Mouse (Mus musculus): Measurements from ENCODE around the gene Igfn1.

Gene Igfn1

DNA sequence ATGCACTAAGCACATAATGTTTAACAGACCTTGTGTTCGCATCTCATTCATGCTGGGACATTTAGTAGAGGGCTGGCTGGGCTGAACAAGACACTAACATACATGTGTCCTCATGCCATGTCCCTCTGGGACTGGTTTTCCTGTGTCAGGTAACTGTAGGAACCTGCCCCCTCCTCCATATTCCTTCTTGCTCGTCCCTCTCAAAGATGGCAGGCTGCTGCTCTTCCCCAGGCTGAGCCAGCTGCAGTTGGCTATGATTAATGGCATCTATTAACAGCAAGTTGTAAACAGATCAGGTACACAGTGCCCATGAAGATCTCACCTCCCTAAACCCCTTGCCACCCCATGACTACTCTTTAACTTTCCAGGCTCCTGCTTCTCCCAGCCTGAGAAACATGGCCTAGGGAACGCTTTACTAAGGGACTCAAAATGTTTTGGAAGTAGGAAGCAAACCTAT lies at the start of gene Igfn1:
Gene Igfn1, minus strand, starts transcription at position 51 of the 457 bp plus-strand sequence.
- no peak for DNase-seq (ENCODE audit: low read depth, low spot score)

DNA sequence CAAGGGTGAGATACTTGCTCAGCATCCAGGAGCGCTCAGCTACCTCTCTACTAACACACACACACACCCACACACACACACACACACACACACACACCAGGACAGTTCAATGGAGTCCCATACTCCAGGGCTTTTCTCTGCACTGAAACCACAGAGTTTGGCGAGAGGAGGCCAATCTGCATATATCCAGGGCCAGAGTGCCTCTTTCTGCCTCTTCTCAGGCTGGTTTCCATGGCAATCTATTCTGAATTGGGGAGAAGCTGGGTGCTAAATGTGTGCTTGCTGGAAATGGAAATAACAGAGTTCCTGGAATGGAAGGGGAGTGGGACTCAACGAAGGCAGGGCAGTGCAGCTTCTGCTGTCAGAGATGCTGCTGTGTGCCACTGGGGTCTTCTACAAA lies 49.6 kb upstream of the Igfn1 start:
- no peak for DNase-seq (ENCODE audit: low read depth, low spot score)

DNA sequence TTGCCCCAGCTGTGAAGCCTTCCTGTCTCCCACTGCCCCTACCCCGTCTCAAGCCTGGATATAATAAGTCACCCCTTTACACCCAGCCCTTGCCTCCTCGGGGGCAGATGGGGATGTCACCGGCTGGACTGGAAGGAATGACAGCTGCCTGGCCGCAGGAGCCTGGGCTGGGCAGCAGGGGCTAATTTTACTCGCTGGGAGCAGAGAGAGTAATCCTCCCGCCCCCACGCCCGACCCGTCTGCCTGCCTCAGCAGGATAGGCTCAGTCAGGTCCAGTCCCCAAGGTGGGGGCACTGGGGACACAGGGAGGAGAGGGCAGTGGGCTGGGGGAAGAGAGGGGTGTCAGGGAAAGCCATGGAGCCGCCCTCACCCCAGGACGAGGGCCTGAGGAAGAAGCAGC lies 46.4 kb upstream of the Igfn1 start, which contains the start of gene Cacna1s:
Gene Cacna1s, plus strand, starts transcription at position 204 of the 400 bp plus-strand sequence.
- no peak for DNase-seq (ENCODE audit: low read depth, low spot score)

DNA sequence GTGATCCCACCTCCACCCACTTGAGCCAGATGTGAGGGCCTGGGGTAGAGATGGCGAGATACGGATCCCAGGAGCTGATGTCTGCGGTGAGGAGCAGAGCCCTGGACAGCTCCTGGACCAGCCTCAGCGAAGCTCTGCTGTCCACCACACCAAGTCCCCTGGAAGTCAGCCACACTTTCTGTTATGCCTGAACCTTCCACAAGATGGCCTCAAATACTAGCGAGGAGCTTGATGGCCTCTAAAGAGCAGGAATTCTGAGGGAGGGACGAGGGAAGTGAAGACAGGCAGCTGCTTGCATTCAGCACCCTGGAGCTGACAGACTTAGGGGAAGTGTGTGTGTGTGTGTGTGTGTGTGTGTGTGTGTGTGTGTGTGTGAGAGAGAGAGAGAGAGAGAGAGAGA lies 45.3 kb upstream of the Igfn1 start:
- no peak for DNase-seq (ENCODE audit: low read depth, low spot score)

DNA sequence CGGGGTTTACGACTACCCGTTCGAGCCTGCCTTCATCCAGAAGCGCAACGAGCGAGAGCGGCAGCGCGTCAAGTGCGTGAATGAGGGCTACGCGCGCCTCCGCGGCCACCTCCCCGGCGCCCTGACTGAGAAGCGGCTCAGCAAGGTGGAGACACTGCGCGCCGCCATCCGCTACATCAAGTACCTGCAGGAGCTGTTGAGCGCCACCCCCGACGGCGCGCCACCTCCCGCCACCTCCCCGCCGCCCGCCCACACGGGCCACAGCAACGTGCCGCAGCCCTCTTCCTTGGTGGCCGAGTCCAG lies 44.8 kb upstream of the Igfn1 start:
- DNase-seq (ENCODE audit: low read depth, low spot score), result no peak

DNA sequence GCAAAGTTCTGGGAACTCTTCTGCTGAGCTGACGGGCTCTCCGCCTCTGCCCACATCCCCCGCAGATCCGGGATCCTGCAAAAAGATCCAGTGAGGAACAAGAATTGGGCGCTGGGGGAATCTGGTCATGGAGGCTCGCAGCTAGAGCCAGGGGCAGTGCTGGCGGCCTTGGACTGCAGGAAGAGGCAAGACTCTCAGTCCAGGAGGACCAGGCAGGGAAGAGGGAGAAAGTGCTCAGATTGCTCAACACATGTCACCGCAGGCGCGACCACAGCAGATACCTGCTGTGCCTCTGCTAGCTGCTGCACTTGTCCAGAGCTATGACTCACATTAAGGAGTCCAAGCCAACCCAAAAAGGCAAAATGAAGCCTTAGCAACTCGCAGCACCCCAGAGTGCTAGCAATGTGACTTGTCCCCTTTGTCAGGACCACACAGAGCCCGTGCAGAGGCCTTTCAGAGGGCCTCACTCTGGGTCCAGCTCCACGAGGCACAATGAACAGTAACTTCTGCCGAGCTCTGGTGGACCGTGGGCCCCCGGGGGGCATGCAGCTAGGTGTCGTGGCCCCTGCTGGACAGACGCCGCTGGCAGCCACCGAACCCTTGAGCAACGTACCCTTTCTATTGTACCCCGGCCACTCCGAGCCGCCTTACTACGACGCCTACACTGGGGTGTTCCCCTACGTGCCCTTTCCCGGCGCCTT lies 44.3 kb upstream of the Igfn1 start, which contains the start of gene Ascl5:
Gene Ascl5, plus strand, starts transcription at position 493 of the 701 bp plus-strand sequence.
- DNase-seq (ENCODE audit: low read depth, low spot score), result no peak

DNA sequence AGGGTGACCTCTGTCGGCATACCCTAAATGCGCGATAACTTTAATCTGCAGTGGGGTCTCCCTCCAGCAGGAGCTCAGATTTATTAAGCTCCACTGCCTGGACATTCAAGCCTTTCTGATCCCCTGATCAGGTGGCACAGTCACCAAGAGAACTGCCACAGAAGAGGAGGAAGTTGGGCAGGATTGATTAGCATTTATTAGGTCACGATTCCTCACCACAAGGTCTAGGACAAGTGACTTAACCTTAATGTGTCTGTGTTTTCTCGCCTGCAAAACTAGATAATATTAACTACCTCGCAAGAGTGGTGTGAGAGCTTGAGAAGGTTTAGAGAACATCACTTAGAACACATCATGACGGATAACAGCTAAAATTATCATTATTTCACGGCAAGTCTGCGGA lies 41.8 kb upstream of the Igfn1 start:
- no peak for DNase-seq (ENCODE audit: low read depth, low spot score)

DNA sequence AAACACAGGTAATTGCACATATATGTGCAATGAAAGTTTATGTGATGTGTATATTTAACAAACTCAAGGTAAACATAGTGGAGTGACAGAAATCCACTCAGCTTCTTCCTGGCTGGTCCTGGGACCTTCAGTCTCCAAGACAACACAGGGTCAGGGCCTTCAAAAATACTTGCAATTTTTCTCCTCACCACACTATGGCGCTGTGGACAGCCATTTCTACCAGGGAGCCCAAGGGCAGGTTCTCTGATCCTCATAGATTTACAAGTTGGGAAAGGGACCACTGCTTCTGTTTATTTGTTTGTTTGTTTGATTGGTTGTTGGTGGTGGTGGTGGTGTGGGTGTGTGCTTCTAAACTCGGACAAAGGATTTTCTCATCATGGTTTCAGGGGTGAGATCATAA lies 41.3 kb upstream of the Igfn1 start:
- no peak for DNase-seq (ENCODE audit: low read depth, low spot score)

DNA sequence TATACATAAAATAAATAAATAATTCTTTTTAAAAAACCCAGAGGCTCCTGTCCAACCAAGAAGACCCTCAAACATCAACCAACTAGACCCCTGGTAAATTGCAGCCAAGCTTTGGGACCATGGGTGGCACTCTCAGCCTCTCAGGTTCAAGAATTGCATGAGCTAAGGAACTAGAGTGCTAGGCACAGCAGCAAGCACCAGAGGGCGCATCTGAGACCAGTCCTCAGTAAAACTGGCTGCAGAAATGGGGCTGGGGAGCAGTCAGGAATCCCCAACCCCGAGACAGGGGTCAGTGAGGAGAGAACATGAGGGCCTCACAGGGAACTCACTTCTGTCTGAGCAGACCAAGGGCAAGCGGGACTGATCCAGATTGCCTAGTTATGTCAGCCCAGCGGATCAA lies 39.6 kb upstream of the Igfn1 start:
- DNase-seq (ENCODE audit: low read depth, low spot score), result peak; percentile 40

DNA sequence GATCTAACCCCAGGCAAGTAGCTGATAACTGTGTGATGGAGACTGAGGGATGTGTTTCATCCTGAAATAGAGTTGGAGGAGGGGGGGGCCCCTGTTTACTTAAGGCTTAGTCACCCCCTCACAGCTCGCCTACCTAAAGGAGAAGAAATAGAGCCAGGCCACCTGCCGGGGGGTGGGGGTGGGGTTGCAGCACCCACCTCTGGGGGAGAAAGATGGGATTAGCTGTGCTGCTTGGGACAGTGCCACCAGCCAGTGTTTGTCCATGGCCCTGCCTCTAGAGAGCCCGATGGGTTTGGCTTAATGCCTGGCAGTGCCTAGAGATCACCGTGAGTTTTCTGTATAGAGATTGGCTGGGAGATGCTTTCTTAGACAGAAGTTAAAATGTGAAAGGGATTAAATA lies 34.7 kb upstream of the Igfn1 start:
- DNase-seq (ENCODE audit: low read depth, low spot score), result no peak

DNA sequence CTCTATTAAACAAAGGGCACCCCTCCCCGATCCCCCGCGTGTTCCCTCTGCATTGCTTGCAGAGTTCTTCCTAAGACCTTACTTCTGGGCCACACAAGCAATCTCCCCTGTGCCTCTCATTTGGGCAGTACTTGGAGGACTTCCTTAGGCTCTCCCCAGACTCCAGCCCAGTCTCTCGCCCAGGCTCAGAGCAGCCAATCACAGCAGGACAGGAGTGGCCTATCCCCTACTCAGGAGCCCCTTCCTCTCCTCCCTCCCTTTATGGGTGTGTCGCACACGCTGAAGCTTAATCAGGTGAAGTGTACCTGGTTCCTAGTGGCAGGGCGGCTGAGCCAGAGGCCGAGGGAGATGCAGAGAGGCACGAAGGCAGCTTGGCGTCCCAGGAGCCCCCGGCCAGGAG lies 34.3 kb upstream of the Igfn1 start:
- DNase-seq (ENCODE audit: low read depth, low spot score), result no peak

DNA sequence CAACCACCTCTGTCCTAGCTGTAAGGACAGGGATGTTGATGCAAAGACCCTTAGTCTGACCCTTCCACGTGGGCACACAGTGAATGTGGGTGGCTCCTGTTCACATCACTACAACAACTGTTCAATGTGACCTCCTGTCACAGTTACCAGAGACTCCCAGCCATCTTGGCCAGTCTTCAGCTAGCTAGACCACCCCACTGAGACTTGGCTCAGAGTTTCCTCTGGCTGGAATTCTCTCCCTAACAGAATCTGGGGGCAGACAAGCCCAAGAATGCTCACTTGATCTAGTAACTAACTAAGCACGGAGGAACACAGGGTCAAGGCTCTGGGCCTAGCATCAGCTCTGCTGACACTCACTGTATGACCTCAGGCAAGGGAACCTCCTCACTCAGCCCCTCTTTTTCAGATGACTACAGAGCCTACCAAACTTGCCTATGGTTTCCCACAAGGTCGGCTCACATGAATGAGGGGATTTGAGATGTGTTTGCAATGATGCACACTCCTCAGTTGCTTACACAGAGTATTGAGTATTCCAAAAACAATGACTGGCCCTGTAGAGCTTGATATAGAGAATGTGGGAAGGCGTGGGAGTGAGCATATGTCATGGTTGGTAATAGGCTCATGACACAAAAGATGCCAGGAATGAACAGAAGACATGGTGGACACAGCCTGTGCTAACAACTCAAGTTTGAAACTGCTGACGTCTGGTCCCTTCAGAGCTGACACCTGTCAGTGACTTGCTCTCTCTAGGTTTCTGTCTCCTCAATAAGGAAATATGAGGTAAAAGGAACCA lies 32.8 kb upstream of the Igfn1 start:
- no peak for DNase-seq (ENCODE audit: low read depth, low spot score)

DNA sequence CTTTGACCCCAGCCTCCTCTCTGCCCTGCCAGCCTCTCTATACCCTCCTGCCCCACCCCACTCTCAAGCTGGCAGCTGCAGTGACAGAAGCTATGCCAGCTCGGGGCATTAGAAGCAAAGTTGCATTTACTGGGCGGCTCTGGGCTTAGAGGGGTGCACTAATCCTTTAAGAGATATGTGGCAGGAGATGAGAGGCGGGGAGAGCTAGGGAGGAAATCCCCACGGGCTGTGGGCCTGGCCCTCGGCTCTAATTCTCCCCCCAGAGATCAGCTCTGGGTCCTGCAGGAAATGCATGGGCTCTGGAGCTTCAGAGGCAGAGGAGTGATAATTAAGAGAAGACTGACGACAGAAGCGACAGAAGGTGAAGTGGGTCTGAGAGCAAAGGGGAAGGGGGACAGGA lies 26.8 kb upstream of the Igfn1 start:
- DNase-seq (ENCODE audit: low read depth, low spot score), result no peak

DNA sequence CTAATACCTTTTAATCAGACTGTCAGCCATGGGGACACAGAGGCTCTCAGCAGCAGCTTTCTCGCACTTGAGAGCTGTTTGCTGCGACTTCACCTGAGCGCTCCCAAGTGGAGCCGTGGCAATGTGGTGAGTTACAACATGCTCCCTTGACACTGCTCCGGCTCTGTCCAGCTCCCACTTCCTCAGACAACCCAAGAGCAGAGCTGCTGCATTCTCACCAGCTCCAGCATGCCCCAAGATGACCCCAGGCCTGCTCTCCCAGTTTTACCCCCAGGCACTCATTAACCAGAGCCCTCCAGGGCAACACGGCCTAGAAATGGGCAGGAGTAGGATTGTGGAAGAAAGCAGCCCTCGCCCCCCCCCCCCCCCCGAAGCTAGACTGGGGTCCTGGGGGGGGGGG lies 25.6 kb upstream of the Igfn1 start:
- DNase-seq (ENCODE audit: low read depth, low spot score), result no peak

DNA sequence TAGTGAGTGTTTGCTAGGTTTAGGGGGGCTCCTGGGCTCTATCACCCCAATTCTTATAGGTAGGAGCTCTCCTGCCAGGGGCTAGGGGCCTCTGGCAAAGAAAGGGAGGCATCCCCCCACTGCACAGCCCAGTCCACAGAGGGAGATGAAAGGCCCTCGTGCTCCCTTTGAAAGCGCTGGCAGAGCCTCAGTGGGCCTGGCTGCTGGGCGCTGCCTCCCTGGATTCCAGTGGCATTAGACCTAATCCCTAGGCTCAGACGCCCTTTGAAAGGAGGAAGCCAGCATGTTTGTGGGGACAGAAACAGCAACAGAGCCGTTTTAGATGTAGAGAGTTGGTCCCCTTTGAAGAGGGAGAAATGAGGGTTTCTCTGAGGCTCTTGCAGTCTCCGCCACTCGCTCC lies 24.1 kb upstream of the Igfn1 start:
- no peak for DNase-seq (ENCODE audit: low read depth, low spot score)

DNA sequence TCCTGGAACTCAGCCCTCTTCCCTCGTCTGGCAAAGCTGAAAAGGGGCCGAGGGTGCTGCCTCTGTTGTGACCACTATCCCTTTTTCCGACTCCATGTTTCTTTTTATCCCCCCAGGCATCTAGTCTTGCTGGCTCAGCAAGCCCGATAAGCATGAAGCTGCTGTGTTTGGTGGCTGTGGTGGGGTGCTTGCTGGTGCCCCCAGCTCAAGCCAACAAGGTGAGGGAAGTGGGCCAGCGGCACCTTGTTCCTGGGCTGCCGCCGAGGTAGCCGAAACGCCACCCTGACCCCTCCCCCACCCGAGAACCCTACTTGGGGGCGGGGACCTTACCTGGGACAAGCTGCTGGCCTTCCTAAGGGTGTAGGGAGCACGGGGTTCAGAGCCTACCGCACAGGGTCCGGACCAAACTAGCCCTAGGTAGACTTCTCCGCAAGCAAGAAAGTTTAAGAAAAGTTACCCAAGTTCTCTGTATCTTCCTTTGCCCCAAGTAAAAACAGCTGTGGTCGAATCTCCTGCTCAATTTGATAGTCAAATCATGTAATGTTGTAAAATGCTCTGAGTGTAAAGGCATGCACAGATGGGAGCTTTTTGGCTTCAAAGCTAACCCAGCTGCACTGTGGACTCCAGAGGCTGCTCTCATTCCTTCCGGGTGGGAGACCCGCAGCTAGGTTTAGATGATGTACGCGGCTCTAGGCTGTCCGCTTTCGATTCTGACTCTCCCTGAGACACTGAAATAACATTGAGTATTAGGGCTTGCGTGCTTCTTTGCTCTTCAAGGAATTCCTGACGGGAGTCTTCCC lies 12.4 kb upstream of the Igfn1 start:
- DNase-seq (ENCODE audit: low read depth, low spot score), result no peak

DNA sequence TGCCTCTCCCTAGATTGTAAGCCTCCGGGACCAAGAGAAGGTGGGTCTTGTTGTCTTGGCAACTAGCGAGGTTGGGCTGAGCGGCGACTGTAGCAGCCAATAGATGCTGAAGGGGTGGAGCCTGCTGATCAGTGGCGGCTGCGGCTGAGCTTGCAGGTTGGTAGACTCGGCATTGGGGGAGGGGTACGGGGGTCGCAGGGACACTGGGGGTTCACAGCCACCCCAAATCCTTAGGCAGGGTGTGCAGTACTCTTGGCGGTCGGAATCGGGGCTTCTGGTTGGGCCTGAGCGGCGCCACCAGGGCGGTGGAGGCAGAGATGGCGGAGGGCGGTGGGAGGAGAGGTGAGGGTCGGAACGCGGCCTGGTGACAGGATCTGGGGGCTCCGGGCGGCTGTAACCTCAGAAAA lies 11.8 kb upstream of the Igfn1 start:
- DNase-seq (ENCODE audit: low read depth, low spot score), result peak; percentile 94

DNA sequence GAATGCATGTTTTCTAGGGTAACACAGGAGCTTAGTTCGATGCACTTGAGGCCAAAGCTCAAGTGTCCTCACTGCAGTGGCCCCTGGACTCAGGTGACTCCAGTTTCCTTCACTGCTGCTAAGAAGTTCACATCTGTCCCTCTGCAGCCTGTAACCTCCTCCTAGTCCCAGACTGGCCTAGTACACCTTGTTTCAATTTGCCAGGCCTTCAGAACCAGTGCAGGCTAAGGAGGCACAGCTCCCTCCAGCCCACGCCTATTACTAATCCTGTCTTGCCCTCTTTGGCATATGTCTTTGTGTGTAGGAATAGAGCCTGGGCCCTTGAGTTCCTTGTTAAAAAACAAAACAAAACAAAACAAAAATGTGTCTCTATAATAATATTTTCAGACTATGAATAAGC lies 11.2 kb upstream of the Igfn1 start:
- DNase-seq (ENCODE audit: low read depth, low spot score), result no peak

DNA sequence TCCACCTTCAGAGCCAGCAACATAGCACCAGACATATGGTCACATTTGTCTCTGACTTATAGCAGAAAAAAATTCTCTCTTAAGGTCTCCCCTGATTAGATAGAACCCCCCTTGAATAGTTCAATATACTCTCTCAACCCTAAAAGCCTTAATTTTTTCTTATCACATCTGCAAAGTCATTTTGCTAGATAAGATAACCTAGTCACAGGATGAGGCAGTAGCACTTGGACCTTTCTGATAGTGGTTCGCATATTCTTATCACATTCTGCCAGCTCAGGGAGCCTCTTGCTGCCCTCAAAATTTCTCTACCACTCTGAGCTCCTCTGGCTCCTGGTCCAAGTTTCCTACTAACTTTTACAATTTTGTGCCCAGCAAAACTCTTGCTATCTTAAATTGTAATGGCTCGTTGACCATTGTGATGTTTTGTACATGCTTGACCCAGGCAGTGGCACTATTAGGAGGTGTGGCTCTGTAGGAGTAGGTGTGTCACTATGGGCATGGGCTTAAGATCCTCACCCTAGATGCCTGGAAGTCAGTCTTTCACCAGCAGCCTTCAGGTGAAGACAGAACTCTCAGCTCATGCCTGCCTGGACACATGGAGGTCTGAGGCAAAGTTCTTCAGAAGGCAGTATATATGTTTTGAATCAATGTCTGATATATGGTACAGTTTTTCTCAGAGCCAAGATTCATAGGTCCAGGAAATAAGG lies 8.8 kb upstream of the Igfn1 start:
- DNase-seq (ENCODE audit: low read depth, low spot score), result peak; percentile 76

DNA sequence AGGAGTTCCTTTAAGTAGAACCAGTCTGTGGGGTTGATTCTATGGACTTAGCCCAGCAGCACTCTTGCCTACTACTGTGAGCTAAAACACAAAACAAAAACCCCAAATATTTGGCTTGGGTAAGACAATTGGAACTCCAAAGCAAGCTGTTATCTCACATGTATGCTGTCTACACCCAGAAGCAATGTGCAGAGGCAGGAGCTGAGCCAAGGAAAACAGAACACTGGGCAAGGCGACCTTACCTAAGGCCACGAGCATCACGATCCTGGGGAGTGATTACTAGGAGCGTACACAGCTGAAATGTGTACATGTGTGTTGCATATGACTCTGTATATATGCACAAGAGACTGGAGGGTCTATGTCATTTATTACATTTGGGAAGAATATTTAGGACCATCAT lies 7.4 kb upstream of the Igfn1 start:
- DNase-seq (ENCODE audit: low read depth, low spot score), result peak; percentile 39

DNA sequence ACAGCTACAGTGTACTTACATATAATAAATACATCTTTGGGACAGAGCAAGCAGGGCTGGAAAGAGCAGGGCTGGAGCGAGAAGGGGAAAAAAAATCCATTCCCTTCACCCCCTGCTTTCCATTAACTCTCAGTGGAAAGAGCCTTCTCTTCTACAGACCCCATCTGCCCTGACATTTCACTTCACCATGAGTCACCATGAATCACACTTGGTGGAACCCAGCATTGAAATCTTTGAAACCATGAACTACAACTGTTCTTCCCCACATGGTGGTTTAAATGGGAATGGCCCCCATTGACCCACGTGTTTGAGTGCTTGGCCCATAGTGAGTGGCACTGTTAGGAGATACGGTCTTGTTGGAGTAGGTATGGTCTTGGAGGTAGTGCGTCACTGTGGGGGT lies 4.1 kb upstream of the Igfn1 start:
- DNase-seq (ENCODE audit: low read depth, low spot score), result no peak

DNA sequence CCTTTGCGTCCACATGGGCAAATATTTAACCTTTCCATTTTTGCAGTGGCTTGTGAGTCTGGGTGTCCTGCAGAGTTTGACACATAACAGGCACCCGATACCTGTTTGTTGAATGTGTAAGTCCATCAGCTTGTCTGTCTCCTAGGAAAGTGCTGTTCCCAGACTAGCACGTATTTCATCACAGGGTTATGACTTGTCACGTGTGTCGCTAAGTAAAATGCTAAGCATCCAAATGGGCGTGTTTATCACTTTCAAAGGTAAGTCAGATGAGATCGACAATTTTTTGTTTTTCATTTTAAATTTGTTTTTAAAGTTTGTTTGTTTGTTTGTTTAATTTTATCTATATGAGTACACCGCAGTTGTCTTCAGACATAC lies 2.0 kb upstream of the Igfn1 start:
- DNase-seq (ENCODE audit: low read depth, low spot score), result no peak

Measured in c-Kit-negative CD71-positive TER-119-positive erythroid progenitor cells, embryonic 14.5 days (primary cell).